ENCODE assay signal across 9 mouse cellular contexts in genomic region chr8:71507589-71508104, GRCm38 (mm10). TPM values are rescaled to one million over a fixed set of nuclear protein-coding genes. Genes with fewer than 3 reads are reported as not detected.
DNase-seq lines count a peak whose midpoint lies in the region; ATAC-seq and TF ChIP-seq lines count a peak whose summit lies in the region.
"Had no signal": no experiment of that assay in that cellular context is flagged by ENCODE, and none has a peak within 500 bp of the region (broad histone marks: within the 10 kb centered on the region; RNA-seq: fewer than 3 reads in every experiment).

No protein-coding gene starts in this region.

- H3K36me3 ChIP-seq in heart, embryonic 10.5 days: 0 out of 2 replicates have a peak, but pooled peaks cover 10% of the 10 kb centered on the region
- H3K36me3 ChIP-seq in limb, embryonic 15.5 days: no peaks in the 10 kb centered on the region
- no peaks in the 10 kb centered on the region for H3K36me3 ChIP-seq in midbrain, postnatal 0 days (ENCODE audit: insufficient read depth, low read length)

- under 1% methylated on average over 61 of the region's 61 CpGs for WGBS in heart, embryonic 10.5 days
- under 1% methylated on average over 61 of the region's 61 CpGs for WGBS in limb, embryonic 15.5 days
- under 1% methylated on average over 61 of the region's 61 CpGs for WGBS in midbrain, postnatal 0 days

- peaks cover 69% of the 10 kb centered on the region for H3K27me3 ChIP-seq in heart, embryonic 10.5 days (ENCODE audit: insufficient read depth, poor library complexity, severe bottlenecking)
- H3K27me3 ChIP-seq in limb, embryonic 15.5 days: peaks cover 65% of the 10 kb centered on the region
- peaks cover 41% of the 10 kb centered on the region for H3K27me3 ChIP-seq in midbrain, postnatal 0 days (ENCODE audit: insufficient read depth, low read length)

- ATAC-seq in limb, embryonic 15.5 days (ENCODE audit: insufficient number of reproducible peaks, low FRiP score, low TSS enrichment, low read depth): 0 out of 2 replicates have a peak, but pooled peaks have one; percentile 27
- peak; percentile 79 for ATAC-seq in midbrain, postnatal 0 days (ENCODE audit: low FRiP score)

- H3K9ac ChIP-seq in limb, embryonic 15.5 days: no peak overlapping the region
- H3K9ac ChIP-seq in midbrain, postnatal 0 days (replicated peaks; ENCODE audit: low read length, poor library complexity, severe bottlenecking): peak overlapping the region; percentile 33

- H3K4me1 ChIP-seq in embryonic fibroblast, embryonic 13.5 days (ENCODE audit: control insufficient read depth, insufficient read depth, low read length): peaks cover 4% of the 10 kb centered on the region
- H3K4me1 ChIP-seq in heart, embryonic 10.5 days: peaks cover 33% of the 10 kb centered on the region
- H3K4me1 ChIP-seq in limb, embryonic 15.5 days: peaks cover 14% of the 10 kb centered on the region
- no peaks in the 10 kb centered on the region for H3K4me1 ChIP-seq in midbrain, postnatal 0 days (ENCODE audit: insufficient read depth, low read length)

- no peak for TF ChIP-seq POLR2A in brain, embryonic 14.5 days (IDR thresholded peaks at IDR 0.05; ENCODE audit: borderline replicate concordance, extremely low read depth, insufficient read depth, insufficient read length, poor library complexity, severe bottlenecking)
- no peak for TF ChIP-seq POLR2A in embryonic fibroblast, embryonic 13.5 days (IDR thresholded peaks at IDR 0.05; ENCODE audit: low read depth, low read length)

- no peak overlapping the region for H3K27ac ChIP-seq in embryonic fibroblast, embryonic 13.5 days (ENCODE audit: insufficient read depth, low read length)
- H3K27ac ChIP-seq in heart, embryonic 10.5 days: peak overlapping the region; percentile 59; the same call in 1 of the 2 replicates
- no peak overlapping the region for H3K27ac ChIP-seq in limb, embryonic 15.5 days
- no peak overlapping the region for H3K27ac ChIP-seq in midbrain, postnatal 0 days (ENCODE audit: low read depth, low read length)

- no peak for TF ChIP-seq CTCF in brain, embryonic 14.5 days (IDR thresholded peaks at IDR 0.05; ENCODE audit: borderline replicate concordance, extremely low read depth, insufficient read depth, insufficient read length)
- TF ChIP-seq CTCF in embryonic fibroblast, embryonic 13.5 days (IDR thresholded peaks at IDR 0.05; ENCODE audit: borderline replicate concordance, insufficient read depth, low read length): no peak
- no peak for TF ChIP-seq CTCF in midbrain, postnatal 0 days (IDR thresholded peaks at IDR 0.05)

- H3K4me2 ChIP-seq in limb, embryonic 15.5 days: peak overlapping the region; percentile 54
- peak overlapping the region; percentile 57 for H3K4me2 ChIP-seq in midbrain, postnatal 0 days (ENCODE audit: low read depth, low read length, poor library complexity, severe bottlenecking)

- H3K9me3 ChIP-seq in heart, embryonic 10.5 days: no peaks in the 10 kb centered on the region
- H3K9me3 ChIP-seq in limb, embryonic 15.5 days: no peaks in the 10 kb centered on the region
- H3K9me3 ChIP-seq in midbrain, postnatal 0 days (ENCODE audit: low read length): no peaks in the 10 kb centered on the region

- H3K4me3 ChIP-seq in embryonic fibroblast, embryonic 13.5 days (ENCODE audit: insufficient read depth, low read length): peak overlapping the region; percentile 25
- peak overlapping the region; percentile 61 for H3K4me3 ChIP-seq in heart, embryonic 10.5 days
- H3K4me3 ChIP-seq in limb, embryonic 15.5 days: peak overlapping the region; percentile 34
- peak overlapping the region; percentile 37 for H3K4me3 ChIP-seq in midbrain, postnatal 0 days (ENCODE audit: low read depth, low read length)

- peak; percentile 39 for DNase-seq in CD4-positive helper T cell, adult 2 months (ENCODE audit: low read depth, low spot score)
- DNase-seq in brain, embryonic 14.5 days (ENCODE audit: low read depth): peak; percentile 94
- no peak for DNase-seq in heart, embryonic 10.5 days (ENCODE audit: low spot score)
- peak; percentile 61 for DNase-seq in kidney, adult 9 months
- DNase-seq in midbrain, postnatal 0 days (ENCODE audit: low spot score): peak; percentile 90
- peak; percentile 72 for DNase-seq in testis, postnatal 14 days (ENCODE audit: low spot score)

RNA-seq across cellular contexts. Expression of gene Plvap, which starts 3.9 kb away (rescaled TPM):
- 10.1 and 13.0 TPM in 2 replicates for polyA plus RNA-seq in brain, embryonic 14.5 days (2012; rRNA removed)
- 0.33 and 0.44 TPM in 2 replicates for polyA plus RNA-seq in embryonic fibroblast, embryonic 13.5 days (2011; ENCODE audit: insufficient read length, low read depth, missing spikeins)
- 174 and 198 TPM in 2 replicates for polyA plus RNA-seq in heart, embryonic 10.5 days (2016; fragmentation: Nextera tagmentation; extraction: Ambion mirVana)
- polyA plus RNA-seq in limb, embryonic 15.5 days (2015; fragmentation: Nextera tagmentation; extraction: Ambion mirVana): 56.9 and 66.3 TPM in 2 replicates
- total RNA-seq in midbrain, postnatal 0 days (2014; rRNA removed): 4.8 and 7.6 TPM in 2 replicates
- polyA plus RNA-seq in midbrain, postnatal 0 days (2015; fragmentation: Nextera tagmentation; extraction: Ambion mirVana): 9.0 and 10.4 TPM in 2 replicates

RNA-seq across cellular contexts. Expression of gene Ccdc194, which starts 17.9 kb away (rescaled TPM):
- polyA plus RNA-seq in brain, embryonic 14.5 days (2012; rRNA removed): 0.11 and 0.56 TPM in 2 replicates
- not detected in 2 replicates for polyA plus RNA-seq in embryonic fibroblast, embryonic 13.5 days (2011; ENCODE audit: insufficient read length, low read depth, missing spikeins)
- polyA plus RNA-seq in heart, embryonic 10.5 days (2016; fragmentation: Nextera tagmentation; extraction: Ambion mirVana): 0.99 and 1.3 TPM in 2 replicates
- polyA plus RNA-seq in limb, embryonic 15.5 days (2015; fragmentation: Nextera tagmentation; extraction: Ambion mirVana): 1.5 and 1.8 TPM in 2 replicates
- total RNA-seq in midbrain, postnatal 0 days (2014; rRNA removed): 0.27 TPM in 1 of 2 replicates, not detected in the other
- polyA plus RNA-seq in midbrain, postnatal 0 days (2015; fragmentation: Nextera tagmentation; extraction: Ambion mirVana): not detected in 2 replicates
- total RNA-seq: MEL had no signal

RNA-seq across cellular contexts. Expression of gene Gtpbp3, which starts 19.7 kb away (rescaled TPM):
- 25.5 and 34.2 TPM in 2 replicates for polyA plus RNA-seq in brain, embryonic 14.5 days (2012; rRNA removed)
- polyA plus RNA-seq in embryonic fibroblast, embryonic 13.5 days (2011; ENCODE audit: insufficient read length, low read depth, missing spikeins): 10.5 and 12.5 TPM in 2 replicates
- polyA plus RNA-seq in heart, embryonic 10.5 days (2016; fragmentation: Nextera tagmentation; extraction: Ambion mirVana): 13.2 and 14.7 TPM in 2 replicates
- polyA plus RNA-seq in limb, embryonic 15.5 days (2015; fragmentation: Nextera tagmentation; extraction: Ambion mirVana): 16.5 and 19.2 TPM in 2 replicates
- 28.0 and 31.5 TPM in 2 replicates for total RNA-seq in midbrain, postnatal 0 days (2014; rRNA removed)
- 11.4 and 11.5 TPM in 2 replicates for polyA plus RNA-seq in midbrain, postnatal 0 days (2015; fragmentation: Nextera tagmentation; extraction: Ambion mirVana)

RNA-seq across cellular contexts. Expression of gene Ano8, which starts 21.9 kb away (rescaled TPM):
- polyA plus RNA-seq in brain, embryonic 14.5 days (2012; rRNA removed): 124 and 153 TPM in 2 replicates
- 15.4 and 15.6 TPM in 2 replicates for polyA plus RNA-seq in embryonic fibroblast, embryonic 13.5 days (2011; ENCODE audit: insufficient read length, low read depth, missing spikeins)
- polyA plus RNA-seq in heart, embryonic 10.5 days (2016; fragmentation: Nextera tagmentation; extraction: Ambion mirVana): 0.73 and 2.7 TPM in 2 replicates
- polyA plus RNA-seq in limb, embryonic 15.5 days (2015; fragmentation: Nextera tagmentation; extraction: Ambion mirVana): 1.3 and 1.4 TPM in 2 replicates
- 81.6 and 82.2 TPM in 2 replicates for total RNA-seq in midbrain, postnatal 0 days (2014; rRNA removed)
- 5.4 and 5.6 TPM in 2 replicates for polyA plus RNA-seq in midbrain, postnatal 0 days (2015; fragmentation: Nextera tagmentation; extraction: Ambion mirVana)

RNA-seq across cellular contexts. Expression of gene Bst2, which starts 29.6 kb away (rescaled TPM):
- polyA plus RNA-seq in brain, embryonic 14.5 days (2012; rRNA removed): 11.4 and 18.1 TPM in 2 replicates
- polyA plus RNA-seq in embryonic fibroblast, embryonic 13.5 days (2011; ENCODE audit: insufficient read length, low read depth, missing spikeins): 102 and 107 TPM in 2 replicates
- 16.8 and 20.7 TPM in 2 replicates for polyA plus RNA-seq in heart, embryonic 10.5 days (2016; fragmentation: Nextera tagmentation; extraction: Ambion mirVana)
- polyA plus RNA-seq in limb, embryonic 15.5 days (2015; fragmentation: Nextera tagmentation; extraction: Ambion mirVana): 33.6 and 36.4 TPM in 2 replicates
- 12.6 and 15.3 TPM in 2 replicates for total RNA-seq in midbrain, postnatal 0 days (2014; rRNA removed)
- 15.3 and 17.6 TPM in 2 replicates for polyA plus RNA-seq in midbrain, postnatal 0 days (2015; fragmentation: Nextera tagmentation; extraction: Ambion mirVana)
